Mouse (Mus musculus): ENCODE results near the gene Olfr221.

The Olfr221 gene

GRCm38 (mm10) chr14:52019590-52020340, 22.5 kb downstream of the Olfr221 start:
- intact Hi-C loops (cut with DNase I) = loop anchor here (5.0 kb wide), 2 partner anchors 63 to 83 kb away; partner anchors contain the start of gene Hnrnpc

GRCm38 (mm10) chr14:52019051-52019589, 23.1 kb downstream of the Olfr221 start:
- intact Hi-C loops (cut with DNase I) = no loop called here

DNA sequence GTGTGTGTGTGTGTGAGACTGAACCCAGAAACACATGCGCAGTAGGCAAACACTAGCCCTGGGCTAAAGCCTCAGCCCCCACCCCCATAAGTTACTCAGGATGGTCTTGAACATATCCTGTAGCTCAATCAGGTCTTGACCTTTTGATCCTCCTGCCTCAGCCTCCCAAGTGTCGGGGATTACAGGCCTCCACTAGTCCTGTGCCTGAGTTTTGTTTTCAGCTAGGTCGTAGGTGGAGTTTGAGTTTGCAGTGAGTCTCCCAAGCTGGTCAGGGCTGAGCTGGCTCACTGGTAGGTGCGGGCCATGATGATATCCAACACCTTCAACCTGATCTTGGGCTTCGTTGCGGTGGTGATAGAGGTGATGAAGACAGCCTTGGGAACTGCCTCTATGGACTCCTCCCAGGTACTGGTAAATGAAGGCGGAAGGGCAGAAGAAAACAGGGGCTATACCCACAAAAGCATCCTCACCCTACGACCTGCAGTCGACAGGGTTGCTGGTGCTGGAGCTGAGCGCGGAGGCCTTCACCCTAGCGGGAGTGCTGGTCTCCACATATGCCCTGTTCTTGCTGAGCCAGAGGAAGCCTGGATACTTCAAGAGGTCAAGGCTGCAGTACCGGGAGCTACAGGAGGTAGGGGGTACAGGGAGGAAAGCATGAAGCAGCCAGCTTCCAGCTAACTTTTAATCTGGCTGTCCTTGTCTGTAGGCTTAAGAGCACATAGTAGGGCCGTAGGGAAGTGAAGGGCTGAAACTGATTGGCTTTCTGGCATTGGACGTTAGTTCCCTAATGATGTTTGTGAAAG, 23.8 kb downstream of the Olfr221 start:
- intact Hi-C loops (cut with DNase I) = no loop called here

GRCm38 (mm10) chr14:52017662-52018061, 24.6 kb downstream of the Olfr221 start:
- intact Hi-C loops (cut with DNase I) = no loop called here

DNA sequence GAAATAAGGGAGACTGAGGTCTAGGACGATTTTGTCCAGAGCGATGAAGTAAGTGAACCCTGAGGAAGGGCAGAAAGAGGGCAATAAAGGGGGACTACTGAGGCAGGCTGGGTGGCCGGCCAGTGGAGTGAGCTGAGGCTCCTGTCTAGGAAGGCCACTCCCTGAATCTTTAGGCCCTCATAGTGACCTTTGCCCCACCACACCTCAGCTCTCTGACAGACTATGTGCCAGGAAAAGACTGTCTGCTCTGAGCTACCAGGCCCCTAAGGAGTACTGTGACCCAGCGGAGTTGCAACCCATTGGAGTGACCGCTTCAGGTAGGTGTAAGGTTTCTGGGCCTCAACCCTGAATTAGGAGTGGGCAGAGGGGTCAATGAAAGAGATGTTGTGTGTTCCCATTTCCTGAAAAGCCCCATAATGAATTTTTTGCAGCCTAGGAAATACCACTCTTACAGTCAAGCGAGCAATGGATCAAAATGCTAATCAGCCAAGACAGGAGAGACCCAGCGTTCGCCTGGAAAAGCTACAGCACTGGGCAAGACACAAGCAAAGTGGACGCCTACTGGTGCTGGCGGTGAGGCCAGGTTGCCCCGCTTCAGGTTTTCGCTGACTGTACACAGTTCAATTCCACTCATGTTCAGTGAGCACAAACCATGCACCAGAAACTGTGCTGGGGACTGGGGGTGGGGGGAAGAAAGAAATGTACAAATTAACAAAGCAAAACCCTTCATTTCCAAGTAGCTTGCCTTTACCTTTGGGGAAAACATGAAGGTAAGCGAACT, 25.4 kb downstream of the Olfr221 start:
- intact Hi-C loops (cut with DNase I) = no loop called here

DNA sequence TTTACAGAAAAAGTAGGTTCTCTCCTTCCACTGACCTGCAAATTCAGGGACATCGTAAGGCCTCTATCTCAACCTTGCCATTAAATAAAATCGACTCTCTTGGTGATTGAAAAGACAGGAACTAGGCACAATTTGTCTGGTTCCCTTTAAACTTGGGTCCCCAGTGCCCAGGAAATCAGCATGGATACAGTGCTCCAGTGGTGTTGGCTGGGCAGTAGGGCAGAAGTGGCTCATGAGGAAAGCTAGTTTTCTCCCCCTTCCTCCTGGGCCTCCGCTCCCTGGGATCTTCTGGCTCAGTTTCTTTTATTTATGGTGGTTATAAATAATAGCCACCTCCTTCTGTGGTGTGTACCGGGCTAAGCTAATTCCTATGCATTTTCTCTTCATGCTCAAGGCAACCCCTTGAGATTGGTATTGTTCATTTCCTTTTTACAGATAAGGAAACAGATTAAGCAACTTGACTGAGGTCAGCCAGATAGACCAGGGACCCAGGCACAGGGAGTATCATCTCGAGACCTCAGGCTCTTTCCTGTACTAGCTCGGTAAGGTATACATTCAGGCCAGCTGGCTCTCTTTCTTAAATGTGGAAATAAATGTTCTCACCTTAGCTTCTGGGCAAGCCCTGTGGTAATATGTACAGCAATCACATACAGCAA, 26.7 kb downstream of the Olfr221 start, which contains the start of gene Tmem253:
Gene Tmem253 (plus strand): TSS at position 214 of the 656 bp plus-strand sequence.
- intact Hi-C loops (cut with DNase I) = no loop called here

- intact Hi-C loops (cut with DNase I) = no loop called here
Measured at GRCm38 (mm10) chr14:52014761-52015311, 27.4 kb downstream of the Olfr221 start.

- intact Hi-C loops (cut with DNase I) = no loop called here
Measured at GRCm38 (mm10) chr14:52014271-52014760, 27.9 kb downstream of the Olfr221 start.

DNA sequence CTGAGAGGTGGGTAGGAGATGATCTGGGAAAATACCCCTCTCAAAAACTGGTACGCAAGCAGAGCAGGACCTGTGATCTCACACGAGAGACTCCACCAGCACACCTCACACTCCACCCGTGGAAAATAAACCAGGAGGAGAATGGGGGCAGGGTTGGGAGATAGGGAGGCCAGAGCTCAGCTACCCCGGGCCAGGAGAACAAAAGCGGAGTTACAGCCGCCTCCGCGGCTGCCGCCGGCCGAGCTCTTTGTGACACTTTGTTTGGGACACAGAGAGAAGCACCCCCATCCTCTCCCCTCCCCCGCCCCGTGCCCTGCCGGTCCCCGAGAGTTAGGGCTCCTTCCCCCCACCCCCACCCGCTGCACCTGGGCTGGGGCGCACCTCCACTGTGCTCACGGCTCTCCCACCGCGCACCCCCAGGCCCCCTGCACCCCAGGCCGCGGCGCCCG, 28.5 kb downstream of the Olfr221 start:
- intact Hi-C loops (cut with DNase I) = no loop called here

DNA sequence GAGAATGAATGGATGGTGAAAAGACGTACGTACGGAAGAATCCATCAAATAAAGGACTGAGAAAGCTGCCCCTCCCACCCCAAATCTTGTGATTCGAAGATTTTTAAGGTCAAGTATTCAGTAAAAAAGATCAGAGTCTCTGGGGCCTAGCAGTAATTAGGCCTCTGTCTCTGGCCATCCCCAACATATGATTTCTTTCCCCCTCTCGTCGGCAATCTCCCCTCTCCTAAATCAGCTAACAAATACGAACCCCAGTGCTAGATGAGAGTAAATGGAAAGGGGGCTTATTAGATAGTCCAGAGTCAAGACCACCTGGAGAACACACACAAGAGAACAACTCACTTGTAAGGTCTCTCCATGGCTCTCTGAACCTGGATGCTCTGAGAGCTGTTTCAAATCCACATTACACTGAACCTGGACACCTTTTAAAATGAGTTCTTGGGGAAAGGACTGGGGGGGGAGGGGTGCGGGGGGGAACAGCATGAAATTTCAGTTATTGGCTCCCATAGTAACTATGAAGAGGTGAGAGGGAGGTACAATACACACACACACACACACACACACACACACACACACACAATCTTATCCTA, 29.1 kb downstream of the Olfr221 start:
- intact Hi-C loops (cut with DNase I) = no loop called here

DNA sequence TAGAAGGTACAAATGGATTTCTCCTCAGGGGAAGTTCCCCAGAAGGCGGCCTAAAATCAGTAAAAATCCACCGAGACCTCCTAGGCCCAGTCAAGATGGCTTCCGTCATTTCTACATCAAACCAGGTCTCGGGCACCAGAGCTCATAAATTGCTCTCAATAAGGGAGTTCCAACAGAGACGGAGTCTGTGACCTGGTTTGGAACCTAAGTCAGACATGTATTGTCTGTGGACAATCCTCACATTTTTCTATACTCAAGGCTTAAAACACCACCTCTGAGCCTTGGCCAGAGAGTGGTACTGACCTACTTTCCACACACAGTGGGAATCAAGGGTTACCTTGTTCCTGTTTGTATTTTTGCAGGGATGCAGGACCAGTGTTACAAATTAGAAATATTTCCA, 29.7 kb downstream of the Olfr221 start:
- intact Hi-C loops (cut with DNase I) = no loop called here

- intact Hi-C loops (cut with DNase I) = no loop called here
Measured at GRCm38 (mm10) chr14:52012085-52012484, 30.2 kb downstream of the Olfr221 start.

- intact Hi-C loops (cut with DNase I) = no loop called here
Measured at GRCm38 (mm10) chr14:52011683-52012082, 30.6 kb downstream of the Olfr221 start.

DNA sequence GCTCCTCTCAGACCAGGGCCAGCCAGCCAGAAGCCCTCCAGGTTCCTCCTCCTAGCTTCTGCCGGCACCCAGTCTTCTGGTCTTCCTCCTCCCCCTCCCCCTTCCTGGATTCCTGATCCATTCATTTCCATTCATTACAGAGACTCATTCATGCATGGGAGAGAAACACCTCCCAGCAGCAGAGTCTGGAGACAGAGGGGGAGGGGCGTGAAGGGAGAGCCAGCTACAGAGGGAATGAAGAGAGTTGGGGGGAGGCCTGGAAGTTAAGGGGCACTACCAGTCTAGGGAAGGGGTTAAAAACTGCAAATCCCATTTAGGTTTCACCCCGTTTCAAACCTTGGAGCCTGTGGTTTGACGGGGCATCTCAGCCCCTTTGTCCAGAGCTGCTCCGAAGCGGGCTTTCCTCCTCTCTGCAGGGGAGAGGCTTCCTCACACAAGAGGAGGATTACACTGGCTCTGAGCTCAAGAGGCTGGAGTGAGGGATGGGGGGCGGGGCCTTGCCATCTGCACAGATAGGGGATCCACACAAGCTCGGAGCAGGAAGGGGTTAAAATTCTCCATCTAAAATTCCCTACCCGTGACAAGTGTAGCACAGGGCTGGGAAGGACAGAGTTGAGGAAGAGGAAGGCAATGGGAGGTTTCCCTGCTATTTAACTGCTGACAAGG, 31.7 kb downstream of the Olfr221 start:
- intact Hi-C loops (cut with DNase I) = no loop called here

GRCm38 (mm10) chr14:52009841-52010240, 32.4 kb downstream of the Olfr221 start:
- intact Hi-C loops (cut with DNase I) = loop anchor here (5.0 kb wide), 1 partner anchor 103 kb away; no protein-coding TSS in a partner anchor

DNA sequence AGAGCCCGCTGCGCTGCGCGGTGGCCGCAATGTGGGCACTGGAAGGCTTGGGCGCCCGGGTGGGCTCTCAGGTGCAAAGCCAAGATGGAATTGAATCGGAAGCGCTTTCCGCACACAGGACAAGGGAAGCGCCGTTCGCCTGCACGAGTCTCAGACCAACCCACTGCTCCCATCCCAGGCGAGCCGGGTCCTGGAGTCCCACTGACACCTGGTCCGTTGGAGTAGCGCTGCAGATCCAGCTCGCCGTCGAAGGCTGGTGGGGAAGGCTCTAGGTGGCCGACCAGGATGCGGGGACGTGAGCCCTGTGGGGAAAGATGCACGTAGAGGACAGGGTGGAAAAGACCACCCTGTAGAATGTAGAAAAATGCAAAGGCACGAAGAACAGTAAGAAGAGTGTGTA, 32.9 kb downstream of the Olfr221 start:
- intact Hi-C loops (cut with DNase I) = loop anchor here (5.0 kb wide), 1 partner anchor 102 kb away; no protein-coding TSS in a partner anchor

GRCm38 (mm10) chr14:52008321-52009203, 33.7 kb downstream of the Olfr221 start:
- intact Hi-C loops (cut with DNase I) = loop anchor here (5.0 kb wide), 1 partner anchor 101 kb away; no protein-coding TSS in a partner anchor

GRCm38 (mm10) chr14:52006771-52007170, 35.5 kb downstream of the Olfr221 start:
- intact Hi-C loops (cut with DNase I) = loop anchor here (5.0 kb wide), 1 partner anchor 99 kb away; no protein-coding TSS in a partner anchor
